Mouse (Mus musculus) heart, postnatal 0 days (tissue): ENCODE data around the gene Sdad1.

Experiments
- CTCF ChIP-seq: IDR thresholded peaks from 2 replicates; pipeline ENCODE4 v1.5.1; 2016; ENCODE audit warnings: antibody characterized with exemption, control low read depth, low read depth
- EP300 ChIP-seq: IDR thresholded peaks from 2 replicates; pipeline ENCODE4 v1.6.1; 2016; ENCODE audit warnings: antibody characterized with exemption, low read depth

DNA sequence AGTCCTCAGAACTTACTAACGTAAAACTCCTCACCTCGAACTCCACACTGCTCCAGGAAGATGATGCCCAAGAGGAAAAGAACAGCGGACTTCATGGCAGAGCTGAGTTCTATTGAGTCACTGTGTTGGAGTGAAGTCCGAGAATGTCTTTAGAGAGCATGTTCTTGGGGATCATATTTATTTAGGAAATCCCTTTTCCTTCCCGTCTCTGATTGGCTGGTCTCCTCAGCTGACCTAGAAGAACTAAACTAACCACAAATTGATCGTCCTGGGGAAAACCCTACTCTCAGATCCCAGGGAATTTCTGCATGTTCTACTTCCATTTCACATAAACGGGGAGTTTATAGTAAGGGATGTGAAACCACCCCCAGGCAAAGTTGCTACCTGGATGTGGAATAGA lies 17.6 kb upstream of the Sdad1 start, which contains the start of gene Cxcl9:
- no peak for TF ChIP-seq CTCF
- TF ChIP-seq EP300 = no peak
